Mouse (Mus musculus): ENCODE results near the gene Alb. TPM values are rescaled to one million over a fixed set of nuclear protein-coding genes. Genes with fewer than 3 reads are reported as not detected.
A peak's percentile ranks its signal among the peaks of the same experiment; 100 is the strongest.

Alb gene
- total and polyA plus RNA-seq, 3 experiments = not detected

- H3K4me1 ChIP-seq (ENCODE audit: control insufficient read depth in 1 of 2, insufficient read depth in 2 of 2, low read length in 2 of 2) = no peaks in the 10 kb centered on the region
- H3K27me3 ChIP-seq (ENCODE audit: control insufficient read depth in 1 of 2, insufficient read depth in 2 of 2, low read length in 2 of 2) = no peaks in the 10 kb centered on the region
- no peak overlapping the region for H3K27ac ChIP-seq (ENCODE audit: control insufficient read depth, low read depth, low read length)
- H3K9ac ChIP-seq (ENCODE audit: control insufficient read depth, low read depth, low read length, poor library complexity, severe bottlenecking) = no peak overlapping the region
- DNase-seq (ENCODE audit: low read depth, low spot score) = no peak
- no peak overlapping the region for H3K4me3 ChIP-seq (ENCODE audit: control insufficient read depth in 1 of 2, insufficient read depth in 1 of 2, low read depth in 2 of 2, low read length in 2 of 2)
- H3K36me3 ChIP-seq (ENCODE audit: control insufficient read depth in 1 of 2, insufficient read depth in 2 of 2, low read length in 2 of 2) = no peaks in the 10 kb centered on the region
- no peak for TF ChIP-seq USF1 (IDR thresholded peaks at IDR 0.05; ENCODE audit: low read depth, low read length)
- no peak for TF ChIP-seq TAL1 (IDR thresholded peaks at IDR 0.05; ENCODE audit: low read length)
- TF ChIP-seq ZNF384 (IDR thresholded peaks at IDR 0.05; ENCODE audit: low read depth, low read length) = no peak
- TF ChIP-seq RCOR1 (IDR thresholded peaks at IDR 0.05; ENCODE audit: low read depth, low read length) = no peak
- TF ChIP-seq USF2 (IDR thresholded peaks at IDR 0.05; ENCODE audit: borderline replicate concordance in 1 of 2, insufficient read depth in 1 of 2, low read depth in 1 of 2, low read length in 2 of 2) = no peak
- no peak for TF ChIP-seq MYC (IDR thresholded peaks at IDR 0.05; ENCODE audit: low read depth, low read length)
- no peak for TF ChIP-seq NELFE (IDR thresholded peaks at IDR 0.05; ENCODE audit: low read depth, low read length)
- no peak for TF ChIP-seq BHLHE40 (IDR thresholded peaks at IDR 0.05; ENCODE audit: borderline replicate concordance, low read depth, low read length)
- no peak for TF ChIP-seq GATA1 (IDR thresholded peaks at IDR 0.05; ENCODE audit: low read depth, low read length)
- TF ChIP-seq SIN3A (IDR thresholded peaks at IDR 0.05; ENCODE audit: low read length) = no peak
- TF ChIP-seq SMC3 (IDR thresholded peaks at IDR 0.05; ENCODE audit: low read depth, low read length) = no peak
- no peak for TF ChIP-seq EP300 (IDR thresholded peaks at IDR 0.05; ENCODE audit: low read depth in 1 of 2, low read length in 2 of 2)
- TF ChIP-seq TBP (IDR thresholded peaks at IDR 0.05; ENCODE audit: low read depth, low read length) = no peak
- no peaks in the 10 kb centered on the region for H3K79me2 ChIP-seq (ENCODE audit: control insufficient read depth, insufficient read depth, low read length, poor library complexity)
- H3K9me3 ChIP-seq (replicated peaks; ENCODE audit: insufficient read depth, low read length) = no peaks in the 10 kb centered on the region
Measured at GRCm38 (mm10) chr5:90414925-90415295, 45.8 kb upstream of the Alb start.

DNA sequence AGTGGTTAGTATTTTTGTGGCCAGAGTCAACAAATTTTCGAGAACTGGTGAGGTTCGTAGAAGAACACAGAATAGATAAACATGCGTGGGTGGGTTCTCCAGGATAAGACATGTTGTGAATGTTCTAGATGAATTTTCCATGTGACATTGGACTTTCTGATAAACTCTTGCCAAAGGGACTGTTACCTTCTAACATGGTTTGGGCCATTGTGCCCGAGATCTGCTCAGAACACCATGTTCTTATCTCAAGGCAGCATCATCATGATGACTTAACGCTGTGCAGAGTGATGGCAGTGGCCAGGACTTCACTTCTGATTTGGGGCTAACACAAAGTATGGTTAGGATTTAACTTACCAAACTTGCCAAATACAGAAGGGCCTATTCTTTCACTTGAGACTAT, 36.1 kb upstream of the Alb start:
- Histone ChIP-seq H3K4me1 (ENCODE audit: control insufficient read depth in 1 of 2, insufficient read depth in 2 of 2, low read length in 2 of 2) (no peaks in the 10 kb centered on the region; a peak in 1 of 4 replicates), H3K36me3 (ENCODE audit: control insufficient read depth in 1 of 2, insufficient read depth in 2 of 2, low read length in 2 of 2) (no peaks in the 10 kb centered on the region), H3K27me3 (ENCODE audit: control insufficient read depth in 1 of 2, insufficient read depth in 2 of 2, low read length in 2 of 2) (peaks cover 0 to 5% of the 10 kb centered on the region in 2 experiments; a peak in 3 of 4 replicates), H3K9me3 (replicated peaks; ENCODE audit: insufficient read depth, low read length) (no peaks in the 10 kb centered on the region), H3K27ac (ENCODE audit: control insufficient read depth, low read depth, low read length) (no peak overlapping the region), H3K4me3 (ENCODE audit: control insufficient read depth in 1 of 2, insufficient read depth in 1 of 2, low read depth in 2 of 2, low read length in 2 of 2) (no peak overlapping the region), H3K9ac (ENCODE audit: control insufficient read depth, low read depth, low read length, poor library complexity, severe bottlenecking) (no peak overlapping the region), H3K79me2 (ENCODE audit: control insufficient read depth, insufficient read depth, low read length, poor library complexity) (no peaks in the 10 kb centered on the region)
- TF ChIP-seq TAL1 (IDR thresholded peaks at IDR 0.05; ENCODE audit: low read length) (no peak), MAX (IDR thresholded peaks at IDR 0.05; ENCODE audit: low read length) (no peak), RAD21 (IDR thresholded peaks at IDR 0.05; ENCODE audit: low read depth, low read length) (no peak), USF1 (IDR thresholded peaks at IDR 0.05; ENCODE audit: low read depth, low read length) (no peak)
- DNase-seq (ENCODE audit: low read depth, low spot score) = peak; percentile 3

GRCm38 (mm10) chr5:90425191-90425590, 35.5 kb upstream of the Alb start:
- TF ChIP-seq MAX (IDR thresholded peaks at IDR 0.05; ENCODE audit: low read length) = no peak
- TF ChIP-seq USF2 (IDR thresholded peaks at IDR 0.05; ENCODE audit: borderline replicate concordance in 1 of 2, insufficient read depth in 1 of 2, low read depth in 1 of 2, low read length in 2 of 2) = no peak
- TF ChIP-seq RCOR1 (IDR thresholded peaks at IDR 0.05; ENCODE audit: low read depth, low read length) = no peak
- no peak for TF ChIP-seq POLR2AphosphoS5 (IDR thresholded peaks at IDR 0.05; ENCODE audit: borderline replicate concordance, low read depth, low read length)
- no peak for TF ChIP-seq MXI1 (IDR thresholded peaks at IDR 0.05; ENCODE audit: low read depth, low read length)
- no peak for TF ChIP-seq GABPA (IDR thresholded peaks at IDR 0.05; ENCODE audit: low read depth, low read length)
- no peak for TF ChIP-seq NRF1 (IDR thresholded peaks at IDR 0.05; ENCODE audit: insufficient read depth, low read depth, low read length, poor library complexity, severe bottlenecking)
- TF ChIP-seq ETS1 (IDR thresholded peaks at IDR 0.05; ENCODE audit: low read depth, low read length) = no peak
- TF ChIP-seq ZNF384 (IDR thresholded peaks at IDR 0.05; ENCODE audit: low read depth, low read length) = no peak
- H3K4me1 ChIP-seq (ENCODE audit: control insufficient read depth in 1 of 2, insufficient read depth in 2 of 2, low read length in 2 of 2) = no peaks in the 10 kb centered on the region; a peak in 1 of 4 replicates
- no peak overlapping the region for H3K4me3 ChIP-seq (ENCODE audit: control insufficient read depth in 1 of 2, insufficient read depth in 1 of 2, low read depth in 2 of 2, low read length in 2 of 2)
- H3K27ac ChIP-seq (ENCODE audit: control insufficient read depth, low read depth, low read length) = no peak overlapping the region
- H3K9ac ChIP-seq (ENCODE audit: control insufficient read depth, low read depth, low read length, poor library complexity, severe bottlenecking) = no peak overlapping the region
- H3K79me2 ChIP-seq (ENCODE audit: control insufficient read depth, insufficient read depth, low read length, poor library complexity) = no peaks in the 10 kb centered on the region
- no peaks in the 10 kb centered on the region for H3K9me3 ChIP-seq (replicated peaks; ENCODE audit: insufficient read depth, low read length)
- no peak for DNase-seq (ENCODE audit: low read depth, low spot score)
- no peaks in the 10 kb centered on the region for H3K36me3 ChIP-seq (ENCODE audit: control insufficient read depth in 1 of 2, insufficient read depth in 2 of 2, low read length in 2 of 2)
- H3K27me3 ChIP-seq (ENCODE audit: control insufficient read depth in 1 of 2, insufficient read depth in 2 of 2, low read length in 2 of 2) = peaks cover 0 to 5% of the 10 kb centered on the region in 2 experiments; a peak in 3 of 4 replicates

Measured in MEL (cell line).